Mouse (Mus musculus): ENCODE measurements around the gene Fahd2a.
A peak's percentile ranks its signal among the peaks of the same experiment; 100 is the strongest.

The Fahd2a gene

GRCm38 (mm10) chr2:127444055-127444789 lies at the start of gene Fahd2a:
Gene Fahd2a, minus strand, starts transcription at chr2:127444565.
- DNase-seq: peak; percentile 93

- peak; percentile 90 for DNase-seq
Observed at GRCm38 (mm10) chr2:127484476-127485170, 40.3 kb upstream of the Fahd2a start.

- DNase-seq: peak; percentile 66
Observed at GRCm38 (mm10) chr2:127483001-127483400, 38.6 kb upstream of the Fahd2a start.

- peak; percentile 92 for DNase-seq
Observed at GRCm38 (mm10) chr2:127482533-127482911, 38.2 kb upstream of the Fahd2a start.

- peak; percentile 54 for DNase-seq
Observed at GRCm38 (mm10) chr2:127481841-127482532, 37.6 kb upstream of the Fahd2a start.

- DNase-seq: no peak
Observed at GRCm38 (mm10) chr2:127479763-127480162, 35.4 kb upstream of the Fahd2a start.

- DNase-seq: no peak
Observed at GRCm38 (mm10) chr2:127479210-127479609, 34.8 kb upstream of the Fahd2a start.

- DNase-seq: no peak
Observed at GRCm38 (mm10) chr2:127472279-127472678, 27.9 kb upstream of the Fahd2a start.

- DNase-seq: no peak
Observed at GRCm38 (mm10) chr2:127471281-127471680, 26.9 kb upstream of the Fahd2a start.

- DNase-seq: peak; percentile 75
Observed at GRCm38 (mm10) chr2:127470661-127471060, 26.3 kb upstream of the Fahd2a start.

GRCm38 (mm10) chr2:127470183-127470582 lies 25.8 kb upstream of the Fahd2a start:
- no peak for DNase-seq

GRCm38 (mm10) chr2:127462314-127462713 lies 17.9 kb upstream of the Fahd2a start:
- DNase-seq: peak; percentile 80

GRCm38 (mm10) chr2:127461351-127461750 lies 17.0 kb upstream of the Fahd2a start:
- no peak for DNase-seq

- no peak for DNase-seq
Observed at GRCm38 (mm10) chr2:127459341-127459740, 15.0 kb upstream of the Fahd2a start.

GRCm38 (mm10) chr2:127453764-127454163 lies 9.4 kb upstream of the Fahd2a start:
- peak; percentile 88 for DNase-seq

GRCm38 (mm10) chr2:127453141-127453540 lies 8.8 kb upstream of the Fahd2a start:
- DNase-seq: no peak

- DNase-seq: no peak
Observed at GRCm38 (mm10) chr2:127451748-127452147, 7.4 kb upstream of the Fahd2a start.

- DNase-seq: peak; percentile 83
Observed at GRCm38 (mm10) chr2:127449691-127450090, 5.3 kb upstream of the Fahd2a start.

GRCm38 (mm10) chr2:127446847-127447246 lies 2.5 kb upstream of the Fahd2a start:
- no peak for DNase-seq

- no peak for DNase-seq
Observed at GRCm38 (mm10) chr2:127437697-127438096, 6.7 kb downstream of the Fahd2a start.

GRCm38 (mm10) chr2:127435554-127435953 lies 8.8 kb downstream of the Fahd2a start:
- DNase-seq: no peak

- DNase-seq: peak; percentile 64
Observed at GRCm38 (mm10) chr2:127435135-127435534, 9.2 kb downstream of the Fahd2a start.

- DNase-seq: no peak
Observed at GRCm38 (mm10) chr2:127433487-127434295, 10.7 kb downstream of the Fahd2a start.
